Mouse (Mus musculus) effector memory CD4-positive, alpha-beta T cell, adult 5 months (primary cell): Measurements from ENCODE around the gene Gm3238. TPM values are rescaled to one million over a fixed set of nuclear protein-coding genes. Genes with fewer than 3 reads are reported as not detected.

ENCODE experiments used
- polyA plus RNA-seq: library from polyadenylated mRNA; unstranded; fragments of 100-300 nt; shearing (Covaris generic); gene quantifications from one replicate; pipeline ENCODE4 v1.2.1, GENCODE M21; 2017

Gm3238 gene
- polyA plus RNA-seq, result not detected

GRCm38 (mm10) chr10:77771225-77771624, at the start of gene Gm3238:
Gm3238 (minus strand) TSS chr10:77771325.

GRCm38 (mm10) chr10:77814382-77814781, 43.3 kb upstream of the Gm3238 start, which contains the start of gene Gm2696:
Gm2696 (plus strand) TSS chr10:77814682.

GRCm38 (mm10) chr10:77811743-77812142, 40.6 kb upstream of the Gm3238 start, which contains the start of gene Gm9507:
Gm9507 (minus strand) TSS chr10:77811843.

GRCm38 (mm10) chr10:77798921-77799508, 27.9 kb upstream of the Gm3238 start, which contains the start of gene Gm19668:
Gm19668 (minus strand) TSS chr10:77799133.

GRCm38 (mm10) chr10:77794976-77795375, 23.9 kb upstream of the Gm3238 start, which contains the start of gene Gm9639:
Gm9639 (minus strand) TSS chr10:77795076.

GRCm38 (mm10) chr10:77787876-77788275, 16.8 kb upstream of the Gm3238 start, which contains the start of gene Gm7137:
Gm7137 (minus strand) TSS chr10:77788200.

GRCm38 (mm10) chr10:77782442-77782841, 11.3 kb upstream of the Gm3238 start, which contains the start of gene Gm3250:
Gm3250 (minus strand) TSS chr10:77782542.

GRCm38 (mm10) chr10:77776844-77777243, 5.7 kb upstream of the Gm3238 start, which contains the start of gene Gm7138:
Gm7138 (minus strand) TSS chr10:77776944.

GRCm38 (mm10) chr10:77759582-77759981, 11.5 kb downstream of the Gm3238 start, which contains the start of gene Gm3233:
Gm3233 (minus strand) TSS chr10:77759682.

GRCm38 (mm10) chr10:77751254-77751653, 19.9 kb downstream of the Gm3238 start, which contains the start of gene Gm9736:
Gm9736 (minus strand) TSS chr10:77751354.

GRCm38 (mm10) chr10:77741924-77742688, 29.0 kb downstream of the Gm3238 start, which contains the start of gene Gm18596:
Gm18596 (minus strand) TSS chr10:77742638.

GRCm38 (mm10) chr10:77726186-77726585, 44.9 kb downstream of the Gm3238 start, which contains the start of gene Gm10100:
Gm10100 (plus strand) TSS chr10:77726486.

Other genes with a start within 250 kb of the Gm3238 start
- gene Itgb2, start 241.1 kb downstream of the Gm3238 start, polyA plus RNA-seq, result 547 TPM
- gene Pttg1ip, start 189.6 kb downstream of the Gm3238 start, polyA plus RNA-seq, result 86.6 TPM
- 103 TPM for gene Sumo3, start 165.2 kb downstream of the Gm3238 start, polyA plus RNA-seq
- gene Gm49325, start 165.1 kb downstream of the Gm3238 start, polyA plus RNA-seq, result not detected
- 54.5 TPM for gene Ube2g2, start 149.1 kb downstream of the Gm3238 start, polyA plus RNA-seq
- gene Tspear, start 84.8 kb downstream of the Gm3238 start, polyA plus RNA-seq, result 0.70 TPM
- gene Gm19402, start 80.6 kb downstream of the Gm3238 start, polyA plus RNA-seq, result not detected
- gene Gm9508, start 74.1 kb downstream of the Gm3238 start, polyA plus RNA-seq, result not detected
- gene Gm10272, start 64.7 kb downstream of the Gm3238 start, polyA plus RNA-seq, result not detected
- not detected for gene Gm10024, start 59.9 kb downstream of the Gm3238 start, polyA plus RNA-seq
- gene Gm10142, start 55.5 kb downstream of the Gm3238 start, polyA plus RNA-seq, result not detected
- gene Krtap12-1, start 50.7 kb downstream of the Gm3238 start, polyA plus RNA-seq, result not detected
- not detected for gene Gm10100, start 44.8 kb downstream of the Gm3238 start, polyA plus RNA-seq
- gene Gm18596, start 28.7 kb downstream of the Gm3238 start, polyA plus RNA-seq, result not detected
- not detected for gene Gm9736, start 20.0 kb downstream of the Gm3238 start, polyA plus RNA-seq
- not detected for gene Gm3233, start 11.6 kb downstream of the Gm3238 start, polyA plus RNA-seq
- not detected for gene Gm7138, start 5.6 kb upstream of the Gm3238 start, polyA plus RNA-seq
- not detected for gene Gm3250, start 11.2 kb upstream of the Gm3238 start, polyA plus RNA-seq
- not detected for gene Gm7137, start 16.9 kb upstream of the Gm3238 start, polyA plus RNA-seq
- gene Gm9639, start 23.8 kb upstream of the Gm3238 start, polyA plus RNA-seq, result not detected
- gene Gm19668, start 27.8 kb upstream of the Gm3238 start, polyA plus RNA-seq, result not detected
- not detected for gene Gm9507, start 40.5 kb upstream of the Gm3238 start, polyA plus RNA-seq
- gene Gm2696, start 43.4 kb upstream of the Gm3238 start, polyA plus RNA-seq, result not detected
- gene Krtap10-4, start 55.8 kb upstream of the Gm3238 start, polyA plus RNA-seq, result not detected
- not detected for gene Krtap10-10, start 64.6 kb upstream of the Gm3238 start, polyA plus RNA-seq
- gene Gm36176, start 75.5 kb upstream of the Gm3238 start, polyA plus RNA-seq, result not detected
- gene Gm10318, start 81.5 kb upstream of the Gm3238 start, polyA plus RNA-seq, result not detected
- not detected for gene Gm3285, start 90.7 kb upstream of the Gm3238 start, polyA plus RNA-seq
- gene Lrrc3, start 131.2 kb upstream of the Gm3238 start, polyA plus RNA-seq, result not detected
- 0.74 TPM for gene Trpm2, start 199.2 kb upstream of the Gm3238 start, polyA plus RNA-seq
- 7.1 TPM for gene 1810043G02Rik, start 207.2 kb upstream of the Gm3238 start, polyA plus RNA-seq
- gene Pfkl, start 238.8 kb upstream of the Gm3238 start, polyA plus RNA-seq, result 125 TPM